Mouse (Mus musculus): Measurements from ENCODE around the gene Dip2c. TPM values are rescaled to one million over a fixed set of nuclear protein-coding genes. Genes with fewer than 3 reads are reported as not detected.
A peak's percentile ranks its signal among the peaks of the same experiment; 100 is the strongest.

Gene Dip2c
- polyA plus RNA-seq, 1 experiment from 2014 or later, result 6.1 TPM

GRCm38 (mm10) chr13:9689366-9689765 is 413.0 kb downstream of the Dip2c start:
- Histone ChIP-seq H3K4me1 (ENCODE audit: control insufficient read depth, insufficient read depth, low read length) (no peaks in the 10 kb centered on the region), H3K4me3 (ENCODE audit: low read depth, low read length) (no peak overlapping the region), H3K9ac (replicated peaks; ENCODE audit: low read length) (no peak overlapping the region), H3K4me2 (ENCODE audit: low read depth, low read length) (no peak overlapping the region), H3K36me3 (replicated peaks; ENCODE audit: control insufficient read depth, insufficient read depth, low read depth, low read length) (peaks cover 11% of the 10 kb centered on the region), H3K27me3 (ENCODE audit: control insufficient read depth, insufficient read depth, low read length) (no peaks in the 10 kb centered on the region), H3K9me3 (replicated peaks; ENCODE audit: control insufficient read depth, low read length) (no peaks in the 10 kb centered on the region), H3K27ac (replicated peaks; ENCODE audit: low read depth, low read length) (no peak overlapping the region)
- ATAC-seq (replicated peaks; ENCODE audit: insufficient number of reproducible peaks, low FRiP score, low TSS enrichment, low read depth), result no peak
- no peak for DNase-seq (ENCODE audit: low spot score)
- WGBS, result 92% methylated on average over 16 of the region's 16 CpGs

GRCm38 (mm10) chr13:9692876-9693275 is 416.5 kb downstream of the Dip2c start:
- H3K9me3 ChIP-seq (replicated peaks; ENCODE audit: control insufficient read depth, low read length), result no peaks in the 10 kb centered on the region
- no peak overlapping the region for H3K4me2 ChIP-seq (ENCODE audit: low read depth, low read length)
- no peaks in the 10 kb centered on the region for H3K4me1 ChIP-seq (ENCODE audit: control insufficient read depth, insufficient read depth, low read length)
- H3K9ac ChIP-seq (replicated peaks; ENCODE audit: low read length), result no peak overlapping the region
- H3K27ac ChIP-seq (replicated peaks; ENCODE audit: low read depth, low read length), result no peak overlapping the region
- H3K27me3 ChIP-seq (ENCODE audit: control insufficient read depth, insufficient read depth, low read length), result no peaks in the 10 kb centered on the region
- peaks cover 17% of the 10 kb centered on the region for H3K36me3 ChIP-seq (replicated peaks; ENCODE audit: control insufficient read depth, insufficient read depth, low read depth, low read length)
- peak; percentile 23 for DNase-seq (ENCODE audit: low spot score)
- H3K4me3 ChIP-seq (ENCODE audit: low read depth, low read length), result no peak overlapping the region
- WGBS, result 75% methylated on average over 3 of the region's 3 CpGs
- ATAC-seq (replicated peaks; ENCODE audit: insufficient number of reproducible peaks, low FRiP score, low TSS enrichment, low read depth), result no peak

- H3K9me3 ChIP-seq (replicated peaks; ENCODE audit: control insufficient read depth, low read length), result no peaks in the 10 kb centered on the region
- H3K27me3 ChIP-seq (ENCODE audit: control insufficient read depth, insufficient read depth, low read length), result no peaks in the 10 kb centered on the region
Measured at GRCm38 (mm10) chr13:9694651-9695050, 418.3 kb downstream of the Dip2c start.

GRCm38 (mm10) chr13:9695403-9695802 is 419.1 kb downstream of the Dip2c start:
- no peak for DNase-seq (ENCODE audit: low spot score)
- Histone ChIP-seq H3K4me1 (ENCODE audit: control insufficient read depth, insufficient read depth, low read length) (no peaks in the 10 kb centered on the region), H3K36me3 (replicated peaks; ENCODE audit: control insufficient read depth, insufficient read depth, low read depth, low read length) (peaks cover 9% of the 10 kb centered on the region; the same call in 1 of the 2 replicates)

More at GRCm38 (mm10) chr13:9694651-9695050, 418.3 kb downstream of the Dip2c start:
- H3K4me3 ChIP-seq (ENCODE audit: low read depth, low read length), result no peak overlapping the region
- WGBS, result 93% methylated on average over 6 of the region's 6 CpGs
- H3K27ac ChIP-seq (replicated peaks; ENCODE audit: low read depth, low read length), result no peak overlapping the region
- no peak overlapping the region for H3K4me2 ChIP-seq (ENCODE audit: low read depth, low read length)
- no peaks in the 10 kb centered on the region for H3K4me1 ChIP-seq (ENCODE audit: control insufficient read depth, insufficient read depth, low read length)
- no peak overlapping the region for H3K9ac ChIP-seq (replicated peaks; ENCODE audit: low read length)
- peaks cover 14% of the 10 kb centered on the region; the same call in 1 of the 2 replicates for H3K36me3 ChIP-seq (replicated peaks; ENCODE audit: control insufficient read depth, insufficient read depth, low read depth, low read length)
- no peak for DNase-seq (ENCODE audit: low spot score)
- no peak for ATAC-seq (replicated peaks; ENCODE audit: insufficient number of reproducible peaks, low FRiP score, low TSS enrichment, low read depth)

GRCm38 (mm10) chr13:9695809-9696208 is 419.5 kb downstream of the Dip2c start:
- H3K9ac ChIP-seq (replicated peaks; ENCODE audit: low read length), result no peak overlapping the region
- no peaks in the 10 kb centered on the region for H3K9me3 ChIP-seq (replicated peaks; ENCODE audit: control insufficient read depth, low read length)
- H3K4me3 ChIP-seq (ENCODE audit: low read depth, low read length), result no peak overlapping the region
- H3K36me3 ChIP-seq (replicated peaks; ENCODE audit: control insufficient read depth, insufficient read depth, low read depth, low read length), result peaks cover 7% of the 10 kb centered on the region; the same call in 1 of the 2 replicates
- DNase-seq (ENCODE audit: low spot score), result no peak
- no peaks in the 10 kb centered on the region for H3K27me3 ChIP-seq (ENCODE audit: control insufficient read depth, insufficient read depth, low read length)
- no peak overlapping the region for H3K4me2 ChIP-seq (ENCODE audit: low read depth, low read length)
- H3K4me1 ChIP-seq (ENCODE audit: control insufficient read depth, insufficient read depth, low read length), result no peaks in the 10 kb centered on the region
- no peak overlapping the region for H3K27ac ChIP-seq (replicated peaks; ENCODE audit: low read depth, low read length)
- no peak for ATAC-seq (replicated peaks; ENCODE audit: insufficient number of reproducible peaks, low FRiP score, low TSS enrichment, low read depth)

More at GRCm38 (mm10) chr13:9695403-9695802, 419.1 kb downstream of the Dip2c start:
- no peaks in the 10 kb centered on the region for H3K9me3 ChIP-seq (replicated peaks; ENCODE audit: control insufficient read depth, low read length)
- H3K9ac ChIP-seq (replicated peaks; ENCODE audit: low read length), result no peak overlapping the region
- H3K4me3 ChIP-seq (ENCODE audit: low read depth, low read length), result no peak overlapping the region
- 88% methylated on average over 4 of the region's 4 CpGs for WGBS
- no peak overlapping the region for H3K27ac ChIP-seq (replicated peaks; ENCODE audit: low read depth, low read length)
- no peak overlapping the region for H3K4me2 ChIP-seq (ENCODE audit: low read depth, low read length)
- no peaks in the 10 kb centered on the region for H3K27me3 ChIP-seq (ENCODE audit: control insufficient read depth, insufficient read depth, low read length)
- no peak for ATAC-seq (replicated peaks; ENCODE audit: insufficient number of reproducible peaks, low FRiP score, low TSS enrichment, low read depth)

- DNase-seq (ENCODE audit: low spot score), result no peak
- no peak overlapping the region for H3K9ac ChIP-seq (replicated peaks; ENCODE audit: low read length)
- peaks cover 7% of the 10 kb centered on the region; the same call in 1 of the 2 replicates for H3K36me3 ChIP-seq (replicated peaks; ENCODE audit: control insufficient read depth, insufficient read depth, low read depth, low read length)
- 95% methylated on average over 4 of the region's 4 CpGs for WGBS
- no peaks in the 10 kb centered on the region for H3K9me3 ChIP-seq (replicated peaks; ENCODE audit: control insufficient read depth, low read length)
- H3K27ac ChIP-seq (replicated peaks; ENCODE audit: low read depth, low read length), result no peak overlapping the region
- no peak overlapping the region for H3K4me3 ChIP-seq (ENCODE audit: low read depth, low read length)
- H3K4me2 ChIP-seq (ENCODE audit: low read depth, low read length), result no peak overlapping the region
- no peaks in the 10 kb centered on the region for H3K27me3 ChIP-seq (ENCODE audit: control insufficient read depth, insufficient read depth, low read length)
- ATAC-seq (replicated peaks; ENCODE audit: insufficient number of reproducible peaks, low FRiP score, low TSS enrichment, low read depth), result no peak
- H3K4me1 ChIP-seq (ENCODE audit: control insufficient read depth, insufficient read depth, low read length), result no peaks in the 10 kb centered on the region
Measured at GRCm38 (mm10) chr13:9697340-9697739, 421.0 kb downstream of the Dip2c start.

GRCm38 (mm10) chr13:9702615-9703235 is 426.4 kb downstream of the Dip2c start:
- Histone ChIP-seq H3K27me3 (ENCODE audit: control insufficient read depth, insufficient read depth, low read length) (no peaks in the 10 kb centered on the region), H3K36me3 (replicated peaks; ENCODE audit: control insufficient read depth, insufficient read depth, low read depth, low read length) (no peaks in the 10 kb centered on the region), H3K27ac (replicated peaks; ENCODE audit: low read depth, low read length) (no peak overlapping the region), H3K4me1 (ENCODE audit: control insufficient read depth, insufficient read depth, low read length) (no peaks in the 10 kb centered on the region), H3K9me3 (replicated peaks; ENCODE audit: control insufficient read depth, low read length) (no peaks in the 10 kb centered on the region), H3K9ac (replicated peaks; ENCODE audit: low read length) (no peak overlapping the region), H3K4me2 (ENCODE audit: low read depth, low read length) (no peak overlapping the region), H3K4me3 (ENCODE audit: low read depth, low read length) (no peak overlapping the region)
- no peak for ATAC-seq (replicated peaks; ENCODE audit: insufficient number of reproducible peaks, low FRiP score, low TSS enrichment, low read depth)
- WGBS, result 81% methylated on average over 12 of the region's 12 CpGs
- no peak for DNase-seq (ENCODE audit: low spot score)

GRCm38 (mm10) chr13:9706720-9707119 is 430.4 kb downstream of the Dip2c start:
- no peaks in the 10 kb centered on the region for H3K4me1 ChIP-seq (ENCODE audit: control insufficient read depth, insufficient read depth, low read length)
- no peak overlapping the region for H3K4me3 ChIP-seq (ENCODE audit: low read depth, low read length)
- no peaks in the 10 kb centered on the region for H3K36me3 ChIP-seq (replicated peaks; ENCODE audit: control insufficient read depth, insufficient read depth, low read depth, low read length)
- DNase-seq (ENCODE audit: low spot score) (no peak), ATAC-seq (replicated peaks; ENCODE audit: insufficient number of reproducible peaks, low FRiP score, low TSS enrichment, low read depth) (no peak)
- no peaks in the 10 kb centered on the region for H3K27me3 ChIP-seq (ENCODE audit: control insufficient read depth, insufficient read depth, low read length)
- no peak overlapping the region for H3K27ac ChIP-seq (replicated peaks; ENCODE audit: low read depth, low read length)
- 93% methylated on average over 8 of the region's 8 CpGs for WGBS
- no peak overlapping the region for H3K4me2 ChIP-seq (ENCODE audit: low read depth, low read length)
- H3K9ac ChIP-seq (replicated peaks; ENCODE audit: low read length), result no peak overlapping the region
- H3K9me3 ChIP-seq (replicated peaks; ENCODE audit: control insufficient read depth, low read length), result no peaks in the 10 kb centered on the region

Data from embryonic facial prominence, embryonic 11.5 days (tissue).